Mouse (Mus musculus) liver, adult (tissue): ENCODE data around the gene Akap10.
A peak's percentile ranks its signal among the peaks of the same experiment; 100 is the strongest.

Experiments used
- GATA4 ChIP-seq: IDR thresholded peaks from 2 replicates; pipeline ENCODE4 v1.6.1; 2014; ENCODE audit warnings: mild to moderate bottlenecking, low read length; ENCODE audit not compliant: insufficient replicate concordance

Gene Akap10

DNA sequence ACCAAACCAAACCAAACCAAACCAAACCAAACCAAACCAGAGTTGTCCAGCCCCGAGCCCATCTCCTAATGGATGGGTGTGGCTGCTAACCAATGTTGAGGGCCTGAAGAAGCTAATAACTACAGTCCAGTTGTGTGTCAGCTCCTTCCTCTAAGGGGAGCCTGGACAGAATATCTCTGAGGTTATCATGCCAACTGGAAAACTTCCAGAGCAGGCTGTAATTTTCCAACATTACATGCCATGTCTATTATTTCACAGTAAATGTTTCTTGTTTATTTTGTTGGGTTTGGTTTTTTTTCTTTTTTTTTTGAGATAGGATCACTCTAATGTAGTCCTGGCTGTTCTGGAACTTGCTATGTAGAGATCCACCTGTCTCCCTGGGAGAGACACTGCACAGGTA is 70.7 kb downstream of the Akap10 start:
- TF ChIP-seq GATA4 = no peak

DNA sequence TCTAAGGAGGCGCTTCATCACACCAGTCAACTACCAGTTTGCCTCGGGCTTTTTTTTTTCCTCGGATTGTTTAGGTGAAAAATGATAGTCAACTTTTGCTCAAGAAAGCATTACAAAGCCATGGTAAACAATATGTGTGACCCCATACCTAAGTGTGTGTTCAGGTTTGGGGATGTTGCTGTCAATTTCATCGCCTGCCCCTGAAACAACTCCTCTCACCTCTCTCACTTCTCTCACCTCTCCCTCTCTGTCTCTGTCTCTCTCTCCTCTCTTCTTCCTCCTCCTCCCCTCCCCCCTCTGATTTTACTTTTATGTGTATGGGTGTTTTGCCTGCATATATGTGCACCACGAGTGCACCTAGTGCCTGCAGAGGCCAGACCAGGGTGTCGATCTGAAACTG is 74.5 kb downstream of the Akap10 start:
- no peak for TF ChIP-seq GATA4

DNA sequence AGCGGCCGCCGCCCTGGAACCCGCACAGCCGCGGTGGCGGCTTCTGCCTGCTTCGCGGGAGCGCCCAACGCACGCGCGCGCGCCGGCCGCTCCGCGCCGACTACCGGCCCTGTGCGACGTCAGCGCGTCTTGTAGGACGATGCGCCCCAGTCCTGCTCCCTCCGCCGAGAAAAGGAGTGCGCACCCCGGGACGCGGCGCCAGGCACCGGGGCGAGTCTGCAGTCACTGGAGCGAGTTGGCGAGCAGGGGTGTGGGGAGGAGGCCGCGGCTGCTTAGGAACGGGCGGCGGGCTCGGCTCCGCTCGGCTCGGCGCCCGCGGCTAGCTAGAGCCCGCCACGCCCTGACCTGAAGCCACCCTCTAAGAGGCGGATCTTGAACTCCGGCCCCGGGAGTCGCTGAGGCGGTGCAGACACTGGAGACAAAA is 75.1 kb downstream of the Akap10 start, which contains the start of gene Ulk2:
Gene Ulk2 (minus strand): TSS at position 86 of the 424 bp plus-strand sequence.
- TF ChIP-seq GATA4 = 0 out of 2 replicates have a peak, but pooled peaks have one; percentile 16

DNA sequence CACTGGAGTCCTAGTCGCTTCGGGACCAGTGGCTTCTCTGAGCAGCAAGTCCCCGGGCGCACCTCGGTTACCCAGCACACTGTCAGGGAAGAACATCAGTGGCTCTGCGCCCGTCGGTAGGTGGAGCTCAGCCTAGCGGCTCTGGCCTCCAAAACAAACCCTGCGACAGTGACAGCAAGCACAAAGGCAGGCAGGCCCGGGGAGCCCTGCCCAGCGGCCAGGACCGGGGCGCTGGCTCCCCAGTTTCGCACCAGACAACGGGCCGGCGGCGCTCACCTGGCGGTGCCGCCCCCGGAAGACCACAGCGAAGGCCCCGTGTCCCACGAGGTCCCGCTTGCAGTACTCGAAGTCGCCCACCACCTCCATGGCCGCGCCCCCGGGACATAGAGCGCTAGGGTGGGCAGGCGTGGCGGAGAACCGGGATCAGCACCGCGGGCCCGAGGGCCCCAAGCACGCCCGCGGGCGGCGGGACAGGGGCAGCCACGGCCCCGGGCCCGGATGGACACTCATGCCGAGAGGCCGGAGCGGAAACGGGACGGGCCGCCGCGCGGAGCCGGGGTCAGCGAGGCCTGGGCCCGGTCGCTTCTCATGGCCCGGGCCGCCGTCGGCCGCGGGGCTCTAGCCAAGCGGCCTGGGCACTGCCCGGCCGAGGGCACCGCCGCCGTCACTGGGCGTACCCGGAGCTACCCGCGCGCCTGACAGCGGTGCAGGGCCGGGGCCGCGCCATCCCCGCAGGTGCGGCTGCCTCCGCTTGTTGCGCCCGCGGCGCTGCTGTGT is 75.7 kb downstream of the Akap10 start:
- TF ChIP-seq GATA4 = no peak

DNA sequence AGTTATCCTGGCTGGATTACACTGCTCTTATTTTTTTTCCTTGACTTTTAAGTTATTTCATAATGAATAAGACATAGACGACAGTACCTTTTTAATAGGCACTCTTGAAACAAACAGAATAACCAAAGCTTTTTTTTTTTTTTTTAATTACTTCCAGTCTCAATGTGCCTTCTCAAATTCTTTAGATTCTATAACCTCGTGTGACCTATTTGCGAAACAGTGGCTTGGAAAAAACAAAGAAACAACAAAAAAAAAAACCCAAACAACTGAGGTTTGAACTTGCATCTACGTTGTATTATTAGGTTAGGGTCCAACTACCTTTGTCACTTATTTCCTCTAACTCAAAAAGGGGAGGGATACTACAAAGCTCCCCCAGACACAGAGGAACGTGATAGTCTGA is 76.4 kb downstream of the Akap10 start:
- no peak for TF ChIP-seq GATA4

DNA sequence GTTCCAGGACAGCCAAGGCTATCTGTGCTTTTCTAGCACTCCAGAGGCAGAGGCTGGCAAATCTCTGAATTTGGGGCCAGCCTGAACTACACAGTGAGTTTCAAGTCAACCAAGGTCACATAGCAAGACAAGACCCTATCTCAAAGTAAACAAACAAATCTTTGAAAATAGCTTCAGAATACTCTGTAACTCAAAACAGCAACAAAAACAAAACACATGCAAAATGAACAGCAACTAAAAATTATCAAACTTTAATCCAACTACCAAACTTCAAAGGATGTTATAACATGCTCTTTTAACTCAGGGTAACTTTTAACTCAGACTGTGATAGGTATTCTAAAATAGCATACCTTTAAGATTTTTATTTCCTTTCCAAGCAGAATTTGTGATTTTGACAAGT is 77.1 kb downstream of the Akap10 start:
- no peak for TF ChIP-seq GATA4

DNA sequence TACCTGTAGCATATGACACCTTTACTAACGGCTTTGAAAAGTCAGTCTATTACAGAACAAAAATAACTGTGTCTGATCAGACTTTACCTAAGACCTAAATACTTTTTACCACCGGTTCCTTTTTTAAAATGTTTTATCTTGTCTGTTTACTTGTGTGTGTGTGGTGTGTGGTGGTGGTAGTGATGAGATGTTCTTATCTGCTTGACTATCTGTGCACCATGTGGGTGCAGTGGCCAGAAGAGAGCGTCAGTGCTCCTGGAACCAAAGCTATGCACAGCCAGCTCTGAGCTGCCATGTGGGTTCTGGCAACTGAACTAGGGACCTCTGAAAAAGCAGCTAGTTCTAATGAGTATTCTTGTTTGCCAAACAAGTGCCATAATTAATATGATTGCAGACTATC is 78.9 kb downstream of the Akap10 start:
- no peak for TF ChIP-seq GATA4

DNA sequence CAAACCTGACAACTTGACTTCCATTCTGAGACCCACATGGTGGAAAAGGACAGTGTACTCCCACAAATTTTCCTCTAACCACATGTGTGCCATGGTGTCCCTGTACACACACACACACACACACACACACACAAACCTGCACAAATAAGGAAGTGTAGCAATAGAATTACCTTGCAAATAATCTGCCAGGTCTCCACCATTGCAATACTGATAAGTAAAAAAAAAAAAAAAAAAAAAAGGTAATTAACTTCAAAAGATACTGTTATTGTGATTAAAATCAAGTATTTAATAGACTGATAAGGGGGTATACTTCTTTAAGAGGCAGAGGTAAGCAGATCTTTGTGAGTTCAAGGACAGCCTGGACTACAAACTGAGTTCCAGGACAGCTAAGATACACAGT is 90.1 kb downstream of the Akap10 start:
- TF ChIP-seq GATA4 = no peak

DNA sequence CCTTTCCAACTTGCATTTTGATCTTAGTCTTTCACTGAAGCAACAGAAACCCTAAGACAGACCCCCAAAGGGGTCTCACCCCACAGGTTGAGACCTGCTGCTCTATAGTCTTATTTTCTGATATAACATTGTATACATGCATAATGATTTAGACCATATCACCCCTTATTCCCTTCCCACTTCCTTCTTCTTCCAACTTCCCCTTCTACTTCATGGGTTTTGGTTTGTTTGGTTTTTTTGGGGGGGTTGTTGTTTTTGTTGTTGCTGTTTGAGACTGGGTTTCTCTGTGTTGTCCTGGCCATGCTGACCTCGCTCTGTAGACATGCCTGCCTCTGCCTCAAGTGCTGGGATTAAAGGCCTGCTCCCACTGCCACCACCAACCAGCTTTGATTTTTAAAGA is 90.9 kb downstream of the Akap10 start:
- TF ChIP-seq GATA4 = no peak
